Mouse (Mus musculus) kidney, adult 2 months (tissue): ENCODE measurements at regions not wholly inside any gene's neighbourhood (a gene's known extent, or its start where the extent isn't known, plus 50 kb on each side); places are given as distances from the start of the nearest gene placed in this dataset.

Source experiments
- CTCF ChIP-seq: fragments of 200-500 bp; conservative IDR thresholded peaks from 2 replicates; pipeline ENCODE4 v1.5.1; 2011; ENCODE audit warnings: low read depth, mild to moderate bottlenecking, control low read depth, low read length, moderate library complexity, mixed read lengths; ENCODE audit not compliant: insufficient read depth, insufficient read length
- POLR2A ChIP-seq: fragments of 200-500 bp; IDR thresholded peaks from one replicate; pipeline ENCODE4 v1.6.1; 2011; ENCODE audit warnings: low read depth, low read length, control low read depth

- TF ChIP-seq POLR2A (no peak), CTCF (no peak)
Observed at GRCm38 (mm10) chr7:88680849-88681248, 250.8 kb downstream of the Rab38 start.
